Mouse (Mus musculus): ENCODE measurements around the gene Ndufs5.

DNA sequence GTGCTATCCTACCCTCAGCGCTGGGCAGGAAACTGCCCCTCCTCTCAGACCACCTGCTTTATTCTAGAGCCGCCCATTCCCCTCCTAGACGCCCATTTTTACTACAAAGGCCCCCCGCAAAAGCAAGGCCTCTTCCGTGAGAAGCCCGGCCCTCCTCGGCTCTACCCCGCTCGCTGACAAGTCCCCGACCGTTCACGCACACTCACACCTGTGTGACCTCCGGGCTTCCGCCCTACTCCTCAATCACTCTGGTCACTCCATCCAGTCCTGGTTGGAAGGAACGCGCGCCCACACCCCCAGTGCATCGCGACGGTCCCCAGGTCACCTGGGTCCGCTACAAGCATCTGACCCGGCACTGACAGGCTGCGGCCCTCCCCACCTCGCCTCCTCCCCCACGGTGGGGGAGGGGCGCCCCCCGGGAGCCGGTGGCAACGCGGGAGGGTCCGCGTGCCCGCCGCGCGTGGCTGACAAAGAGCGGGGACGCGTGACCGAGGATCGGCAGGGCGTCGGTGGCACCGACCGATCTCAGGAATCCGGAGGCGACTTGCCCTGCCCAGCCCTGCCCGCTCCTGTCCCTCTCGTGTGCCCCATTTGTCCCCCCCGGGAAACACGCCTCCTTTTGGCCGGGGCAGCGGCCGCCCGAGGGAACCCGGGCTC lies 31.5 kb downstream of the Ndufs5 start:
- TF ChIP-seq POLR2A (IDR thresholded peaks at IDR 0.05; ENCODE audit: borderline replicate concordance, insufficient read depth, low read length) = peak; percentile 37; the same call in 1 of the 2 replicates
- TF ChIP-seq CTCF (IDR thresholded peaks at IDR 0.05; ENCODE audit: borderline replicate concordance, insufficient read depth, low read depth, low read length) = no peak

Measured in cerebellum, adult 2 months (tissue).